Mouse (Mus musculus) lung, adult 2 months (tissue): ENCODE data around the gene Hnrnph1.

ENCODE experiments used
- CTCF ChIP-seq: fragments of 200-500 bp; IDR thresholded peaks from 2 replicates; pipeline ENCODE4 v1.5.1; 2011; ENCODE audit warnings: mild to moderate bottlenecking, low read length, control low read depth; ENCODE audit not compliant: insufficient read depth
- POLR2A ChIP-seq: fragments of 200-500 bp; IDR thresholded peaks from 2 replicates; pipeline ENCODE4 v1.6.1; 2011; ENCODE audit warnings: low read depth, mild to moderate bottlenecking, control low read depth, low read length, borderline replicate concordance; ENCODE audit errors: extremely low read depth

DNA sequence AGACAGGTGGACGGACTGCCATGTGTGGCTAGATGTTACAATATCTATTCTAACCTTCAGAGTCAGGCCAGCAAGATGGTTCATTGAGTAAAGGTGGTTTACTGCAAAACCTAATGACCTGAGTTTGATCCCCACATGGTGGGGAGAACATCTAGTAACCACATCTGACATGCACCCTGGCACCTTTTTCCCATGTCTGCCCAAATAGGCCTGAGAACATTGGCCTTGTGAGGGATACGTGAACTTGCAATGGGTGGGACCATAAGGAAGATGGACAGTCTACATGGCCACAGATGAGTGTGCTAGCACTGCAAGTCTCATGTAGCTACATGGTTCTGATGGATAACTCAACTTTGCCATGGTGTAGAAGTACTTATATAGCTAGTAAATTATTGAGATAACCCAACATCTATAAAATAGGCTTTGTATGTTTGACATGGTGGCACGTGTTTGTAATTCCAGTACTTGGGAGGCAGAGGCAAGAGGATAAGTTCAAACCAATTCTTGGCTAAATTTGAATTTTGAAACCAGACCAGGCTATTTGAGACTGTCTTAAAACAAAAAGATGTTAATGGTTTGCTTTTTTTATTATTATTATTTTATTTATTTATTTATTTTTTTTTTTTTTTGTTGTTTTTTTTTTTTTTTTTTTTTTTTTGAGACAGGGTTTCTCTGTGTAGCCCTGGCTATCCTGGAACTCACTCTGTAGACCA is 11.6 kb downstream of the Hnrnph1 start:
- TF ChIP-seq POLR2A = no peak
- TF ChIP-seq CTCF = no peak
